Mouse (Mus musculus): ENCODE results near the gene Gabrg1. TPM values are rescaled to one million over a fixed set of nuclear protein-coding genes. Genes with fewer than 3 reads are reported as not detected.

The Gabrg1 gene
- not detected in 2 replicates for polyA plus RNA-seq (2012; rRNA removed)

DNA sequence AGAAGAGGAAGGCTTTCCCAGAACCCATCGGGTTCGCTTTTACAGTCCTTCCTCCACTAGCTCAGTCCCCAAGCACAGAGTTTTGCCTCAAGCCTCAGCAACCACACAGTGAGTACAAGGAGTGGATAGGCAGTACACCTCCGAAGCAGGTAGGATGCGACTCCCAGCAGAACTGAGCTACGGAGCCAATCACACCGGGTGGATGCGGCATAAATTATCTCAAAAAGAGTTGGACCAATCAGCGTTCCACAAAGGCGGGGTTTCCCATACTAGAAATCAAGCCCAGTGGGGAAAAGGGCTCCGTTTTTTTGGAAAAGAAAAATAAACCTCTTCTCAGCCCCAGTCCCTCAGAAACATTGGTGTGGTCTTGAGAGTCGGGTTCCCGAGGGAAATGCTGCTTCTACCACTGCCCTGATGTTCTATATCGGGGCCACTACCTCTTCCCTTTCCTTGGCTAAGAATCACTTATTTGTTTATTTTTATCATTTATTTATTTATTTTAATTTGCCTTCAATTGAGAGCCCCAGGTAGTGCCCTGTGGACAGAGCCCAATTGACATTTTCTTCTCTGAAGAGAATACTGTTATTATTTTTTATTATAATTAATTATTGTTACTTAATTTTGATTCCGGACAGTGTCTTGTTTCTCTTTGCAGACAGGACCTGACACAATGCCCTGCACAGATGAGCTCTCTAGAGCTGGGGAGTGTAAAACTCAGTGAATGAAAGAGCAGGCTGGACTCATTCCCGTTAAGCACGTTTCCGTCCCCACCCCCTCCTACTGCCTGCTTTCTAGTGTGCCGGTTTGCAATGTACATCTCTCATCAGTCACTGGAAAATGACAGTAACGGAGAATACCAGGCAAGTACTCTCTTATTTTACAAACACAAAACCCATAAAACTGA is at the start of gene Gabrg1:
Gabrg1 (minus strand) TSS at position 426 of the 904 bp plus-strand sequence.
- no peak within 1 kb of the TSS for H3K4me3 ChIP-seq (ENCODE audit: low read depth, low read length)
- WGBS: 13% methylated on average over 19 of the region's 19 CpGs
- H3K27ac ChIP-seq (ENCODE audit: insufficient read depth, low read depth, low read length): no peak within 1 kb of the TSS
- no peaks in the 10 kb centered on the region for H3K27me3 ChIP-seq (ENCODE audit: control insufficient read depth, insufficient read depth, low read length)
- H3K4me1 ChIP-seq (ENCODE audit: control insufficient read depth, insufficient read depth, insufficient read length, low read length): no peaks in the 10 kb centered on the region
- H3K36me3 ChIP-seq (ENCODE audit: control insufficient read depth, insufficient read depth, low read length): no peaks in the 10 kb centered on the region
- TF ChIP-seq CTCF (IDR thresholded peaks at IDR 0.05; ENCODE audit: extremely low read depth, insufficient read length, insufficient replicate concordance, low read depth, low read length) (no peak), POLR2A (IDR thresholded peaks at IDR 0.05; ENCODE audit: low read depth, low read length) (no peak)

DNA sequence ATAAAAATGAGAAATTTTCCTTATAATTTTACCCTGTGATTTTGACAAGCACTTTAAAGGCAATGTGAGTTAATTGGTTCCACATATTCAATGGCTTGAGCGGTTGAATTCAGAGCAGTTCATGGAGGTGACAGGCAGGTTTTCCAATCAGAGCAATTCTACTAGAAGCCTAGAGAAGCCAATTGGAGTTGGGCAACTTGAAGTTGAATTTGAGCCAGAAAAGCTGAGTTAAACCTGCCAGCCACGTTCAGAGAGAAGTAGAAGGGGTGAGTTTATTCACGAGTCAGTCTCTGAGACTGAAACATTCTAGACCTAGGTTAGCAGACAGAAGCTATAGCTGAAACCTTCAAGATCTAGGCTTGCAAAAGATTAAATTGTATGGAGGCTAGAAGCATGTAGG is 41.6 kb upstream of the Gabrg1 start:
- Histone ChIP-seq H3K4me1 (ENCODE audit: control insufficient read depth, insufficient read depth, insufficient read length, low read length) (no peaks in the 10 kb centered on the region), H3K4me3 (ENCODE audit: low read depth, low read length) (no peak overlapping the region), H3K27me3 (ENCODE audit: control insufficient read depth, insufficient read depth, low read length) (no peaks in the 10 kb centered on the region), H3K27ac (ENCODE audit: insufficient read depth, low read depth, low read length) (no peak overlapping the region), H3K36me3 (ENCODE audit: control insufficient read depth, insufficient read depth, low read length) (no peaks in the 10 kb centered on the region)
- no peak for TF ChIP-seq CTCF (IDR thresholded peaks at IDR 0.05; ENCODE audit: extremely low read depth, insufficient read length, insufficient replicate concordance, low read depth, low read length)
- TF ChIP-seq POLR2A (IDR thresholded peaks at IDR 0.05; ENCODE audit: low read depth, low read length): no peak
- WGBS: 67% methylated on average over 3 of the region's 3 CpGs

DNA sequence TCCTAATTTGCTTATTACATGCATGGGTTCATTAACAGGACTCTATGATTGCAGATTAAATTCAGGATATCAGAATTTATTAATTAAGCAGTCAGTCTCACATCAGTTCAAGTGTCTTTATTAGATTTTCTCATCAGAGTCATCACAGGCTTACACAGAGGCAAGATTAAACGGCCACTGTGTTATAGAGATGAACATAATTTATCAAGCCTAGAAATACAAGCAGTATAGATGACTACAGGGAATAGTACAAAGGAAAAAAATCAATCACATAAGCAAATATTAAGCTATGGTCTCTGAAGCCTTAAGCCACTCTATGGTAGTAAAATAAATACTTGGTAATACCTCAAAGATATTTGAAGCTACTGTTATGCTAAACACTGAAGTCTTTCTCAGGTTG is 27.7 kb upstream of the Gabrg1 start:
- H3K36me3 ChIP-seq (ENCODE audit: control insufficient read depth, insufficient read depth, low read length): no peaks in the 10 kb centered on the region
- no peak overlapping the region for H3K4me3 ChIP-seq (ENCODE audit: low read depth, low read length)
- H3K27ac ChIP-seq (ENCODE audit: insufficient read depth, low read depth, low read length): no peak overlapping the region
- no peaks in the 10 kb centered on the region for H3K4me1 ChIP-seq (ENCODE audit: control insufficient read depth, insufficient read depth, insufficient read length, low read length)
- WGBS: 57% methylated on average over 1 of the region's 1 CpGs
- H3K27me3 ChIP-seq (ENCODE audit: control insufficient read depth, insufficient read depth, low read length): no peaks in the 10 kb centered on the region
- no peak for TF ChIP-seq POLR2A (IDR thresholded peaks at IDR 0.05; ENCODE audit: low read depth, low read length)
- no peak for TF ChIP-seq CTCF (IDR thresholded peaks at IDR 0.05; ENCODE audit: extremely low read depth, insufficient read length, insufficient replicate concordance, low read depth, low read length)

DNA sequence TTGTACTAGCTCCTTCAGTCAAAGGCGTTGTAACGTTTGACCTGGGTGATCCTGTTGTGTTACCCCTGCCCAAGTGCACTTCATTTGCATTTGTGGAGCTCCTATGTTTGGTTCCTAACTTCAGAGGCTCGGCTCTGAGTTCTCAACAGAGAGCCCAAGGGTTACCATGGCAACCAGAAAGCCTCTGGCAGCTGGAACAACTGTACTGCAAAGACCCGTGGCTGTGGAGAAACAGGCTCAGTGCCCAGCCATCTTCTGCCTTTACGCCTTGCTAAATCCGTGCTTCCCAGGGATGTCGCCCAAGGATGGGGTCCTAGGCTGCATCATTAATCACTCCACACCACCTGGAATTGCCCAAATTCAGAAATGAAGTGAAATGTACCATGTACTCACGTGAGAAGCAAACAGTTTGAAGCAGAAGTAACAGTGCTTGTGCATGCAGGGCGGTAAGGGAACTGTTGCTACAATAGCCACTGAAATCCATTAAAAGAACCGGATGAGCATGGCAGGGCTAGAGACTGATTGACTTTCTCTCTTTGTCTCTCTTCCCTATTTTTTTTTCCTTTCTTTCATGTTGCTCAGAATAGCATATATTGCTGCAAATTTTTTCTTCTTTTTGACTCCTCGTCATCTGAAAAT is 798 bp upstream of the Gabrg1 start:
- no peaks in the 10 kb centered on the region for H3K27me3 ChIP-seq (ENCODE audit: control insufficient read depth, insufficient read depth, low read length)
- no peaks in the 10 kb centered on the region for H3K4me1 ChIP-seq (ENCODE audit: control insufficient read depth, insufficient read depth, insufficient read length, low read length)
- no peak overlapping the region for H3K4me3 ChIP-seq (ENCODE audit: low read depth, low read length)
- no peaks in the 10 kb centered on the region for H3K36me3 ChIP-seq (ENCODE audit: control insufficient read depth, insufficient read depth, low read length)
- WGBS: 20% methylated on average over 11 of the region's 11 CpGs
- TF ChIP-seq POLR2A (IDR thresholded peaks at IDR 0.05; ENCODE audit: low read depth, low read length) (no peak), CTCF (IDR thresholded peaks at IDR 0.05; ENCODE audit: extremely low read depth, insufficient read length, insufficient replicate concordance, low read depth, low read length) (no peak)
- H3K27ac ChIP-seq (ENCODE audit: insufficient read depth, low read depth, low read length): no peak overlapping the region

DNA sequence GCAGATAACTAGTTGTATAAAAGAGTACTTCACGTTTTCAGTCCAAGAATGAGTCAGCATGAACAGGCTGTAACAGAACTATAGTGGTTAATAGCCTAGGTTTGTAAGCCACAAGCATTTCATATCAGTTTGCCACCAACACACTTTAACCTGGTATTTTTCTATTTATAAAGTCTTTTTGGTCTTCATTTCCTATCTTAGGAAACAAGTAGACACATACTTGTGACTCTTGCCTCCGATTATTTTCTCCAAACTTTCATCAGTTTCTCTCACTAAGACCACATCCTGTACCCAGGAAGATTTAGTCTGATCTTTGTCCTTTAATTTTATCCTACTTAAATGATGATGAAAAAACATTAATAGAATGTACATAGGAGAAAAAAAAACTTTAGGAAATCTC is 23.7 kb downstream of the Gabrg1 start:
- no peak overlapping the region for H3K4me3 ChIP-seq (ENCODE audit: low read depth, low read length)
- H3K27me3 ChIP-seq (ENCODE audit: control insufficient read depth, insufficient read depth, low read length): no peaks in the 10 kb centered on the region
- H3K27ac ChIP-seq (ENCODE audit: insufficient read depth, low read depth, low read length): no peak overlapping the region
- H3K4me1 ChIP-seq (ENCODE audit: control insufficient read depth, insufficient read depth, insufficient read length, low read length): no peaks in the 10 kb centered on the region
- TF ChIP-seq POLR2A (IDR thresholded peaks at IDR 0.05; ENCODE audit: low read depth, low read length) (no peak), CTCF (IDR thresholded peaks at IDR 0.05; ENCODE audit: extremely low read depth, insufficient read length, insufficient replicate concordance, low read depth, low read length) (no peak)
- WGBS: 67% methylated on average over 2 of the region's 2 CpGs
- no peaks in the 10 kb centered on the region for H3K36me3 ChIP-seq (ENCODE audit: control insufficient read depth, insufficient read depth, low read length)

DNA sequence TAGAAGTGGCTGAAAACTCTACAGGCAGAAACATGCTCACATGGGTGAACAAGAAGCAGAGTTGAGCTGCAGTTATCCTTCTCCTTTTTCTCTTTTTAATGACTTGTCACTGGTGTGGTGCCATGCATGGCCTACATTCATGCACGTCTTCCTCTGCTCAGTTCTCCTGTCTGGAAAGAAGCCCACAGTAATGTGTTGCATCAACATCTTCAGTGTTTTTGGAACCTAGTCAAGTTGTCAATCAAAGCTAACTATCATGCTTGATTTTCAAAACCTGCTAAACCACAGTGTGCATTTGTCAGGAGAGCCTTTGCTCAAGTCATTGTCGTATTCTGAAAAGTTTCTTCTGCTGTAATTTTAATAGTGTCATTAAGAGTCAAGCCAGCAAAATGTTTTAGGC is 106.3 kb downstream of the Gabrg1 start:
- Histone ChIP-seq H3K27ac (ENCODE audit: insufficient read depth, low read depth, low read length) (no peak overlapping the region), H3K36me3 (ENCODE audit: control insufficient read depth, insufficient read depth, low read length) (no peaks in the 10 kb centered on the region), H3K4me3 (ENCODE audit: low read depth, low read length) (no peak overlapping the region), H3K27me3 (ENCODE audit: control insufficient read depth, insufficient read depth, low read length) (no peaks in the 10 kb centered on the region), H3K4me1 (ENCODE audit: control insufficient read depth, insufficient read depth, insufficient read length, low read length) (no peaks in the 10 kb centered on the region)
- WGBS: 80% methylated on average over 2 of the region's 2 CpGs
- TF ChIP-seq CTCF (IDR thresholded peaks at IDR 0.05; ENCODE audit: extremely low read depth, insufficient read length, insufficient replicate concordance, low read depth, low read length): no peak

DNA sequence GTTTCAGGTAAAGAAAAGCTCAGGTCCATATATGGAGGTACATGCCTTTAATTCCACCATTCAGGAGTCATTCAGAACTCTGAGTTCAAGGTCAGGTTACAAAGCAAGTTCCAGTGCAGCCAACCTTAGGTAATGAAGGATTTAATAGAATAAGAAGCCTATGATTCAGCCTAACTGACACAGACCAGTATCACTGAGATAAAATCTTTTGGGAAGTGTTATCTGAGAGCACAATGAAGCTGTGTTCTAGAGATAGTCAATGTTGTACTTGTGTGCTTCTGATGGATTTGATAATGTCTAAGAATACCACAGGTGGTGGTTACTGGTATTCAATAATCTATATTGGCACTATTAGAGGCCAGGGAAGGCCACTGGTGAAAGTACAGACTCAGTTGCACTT is 138.1 kb downstream of the Gabrg1 start:
- Histone ChIP-seq H3K36me3 (ENCODE audit: control insufficient read depth, insufficient read depth, low read length) (no peaks in the 10 kb centered on the region), H3K27me3 (ENCODE audit: control insufficient read depth, insufficient read depth, low read length) (no peaks in the 10 kb centered on the region), H3K27ac (ENCODE audit: insufficient read depth, low read depth, low read length) (no peak overlapping the region), H3K4me3 (ENCODE audit: low read depth, low read length) (no peak overlapping the region), H3K4me1 (ENCODE audit: control insufficient read depth, insufficient read depth, insufficient read length, low read length) (no peaks in the 10 kb centered on the region)
- TF ChIP-seq POLR2A (IDR thresholded peaks at IDR 0.05; ENCODE audit: low read depth, low read length): no peak
- no peak for TF ChIP-seq CTCF (IDR thresholded peaks at IDR 0.05; ENCODE audit: extremely low read depth, insufficient read length, insufficient replicate concordance, low read depth, low read length)

Data from small intestine, adult 2 months (tissue).